Mouse (Mus musculus) neural tube, embryonic 15.5 days (tissue): ENCODE data around the gene Lrig1. TPM values are rescaled to one million over a fixed set of nuclear protein-coding genes. Genes with fewer than 3 reads are reported as not detected.

ENCODE experiments used
- ATAC-seq: fragments of 200-750 bp; cut with Nextera tagmentation; 2 replicates; pipeline ENCODE4 v1.8.0; 2017; ENCODE audit warnings: mild to moderate bottlenecking, moderate TSS enrichment, moderate library complexity; ENCODE audit not compliant: low FRiP score
- H3K27ac ChIP-seq: fragments of 300-500 bp; sonication (generic); replicated peaks from 2 replicates; pipeline ENCODE4 v1.5.1; 2015; ENCODE audit warnings: mild to moderate bottlenecking, inconsistent platforms
- H3K27me3 ChIP-seq: fragments of 300-500 bp; sonication (generic); replicated peaks from 2 replicates; pipeline ENCODE4 v1.6.1; 2015; ENCODE audit warnings: inconsistent platforms
- H3K36me3 ChIP-seq: fragments of 300-500 bp; sonication (generic); 2 replicates; pipeline ENCODE4 v1.6.1; 2015; ENCODE audit warnings: inconsistent platforms
- H3K4me1 ChIP-seq: fragments of 300-500 bp; sonication (generic); 2 replicates; pipeline ENCODE4 v1.6.1; 2015; ENCODE audit warnings: inconsistent platforms
- H3K4me2 ChIP-seq: fragments of 300-500 bp; sonication (generic); 2 replicates; pipeline ENCODE4 v1.6.1; 2015; ENCODE audit warnings: inconsistent platforms, mild to moderate bottlenecking, moderate library complexity
- H3K4me3 ChIP-seq: fragments of 300-500 bp; sonication (generic); replicated peaks from 2 replicates; pipeline ENCODE4 v1.5.1; 2015; ENCODE audit warnings: mild to moderate bottlenecking, inconsistent platforms
- H3K9ac ChIP-seq: fragments of 300-500 bp; sonication (generic); replicated peaks from 2 replicates; pipeline ENCODE4 v1.6.1; 2015; ENCODE audit warnings: mild to moderate bottlenecking, inconsistent platforms
- H3K9me3 ChIP-seq: fragments of 300-500 bp; sonication (generic); replicated peaks from 2 replicates; pipeline ENCODE4 v1.6.1; 2016; ENCODE audit warnings: inconsistent platforms
- WGBS: fragments of 180-500 bp; shearing (Covaris S2); methylation state at CpG from one replicate; pipeline ENCODE4 v1.1.7; 2015; ENCODE audit warnings: mixed read lengths; 5-methylcytosine and 5-hydroxymethylcytosine counted together
- polyA plus RNA-seq: library from polyadenylated mRNA; unstranded; fragments of >200 nt; fragmentation: Nextera tagmentation; extraction: Ambion mirVana; gene quantifications from 2 replicates; pipeline ENCODE4 v1.2.1, GENCODE M21; 2015

Gene Lrig1
- polyA plus RNA-seq, result 14.5 and 15.0 TPM in 2 replicates

DNA sequence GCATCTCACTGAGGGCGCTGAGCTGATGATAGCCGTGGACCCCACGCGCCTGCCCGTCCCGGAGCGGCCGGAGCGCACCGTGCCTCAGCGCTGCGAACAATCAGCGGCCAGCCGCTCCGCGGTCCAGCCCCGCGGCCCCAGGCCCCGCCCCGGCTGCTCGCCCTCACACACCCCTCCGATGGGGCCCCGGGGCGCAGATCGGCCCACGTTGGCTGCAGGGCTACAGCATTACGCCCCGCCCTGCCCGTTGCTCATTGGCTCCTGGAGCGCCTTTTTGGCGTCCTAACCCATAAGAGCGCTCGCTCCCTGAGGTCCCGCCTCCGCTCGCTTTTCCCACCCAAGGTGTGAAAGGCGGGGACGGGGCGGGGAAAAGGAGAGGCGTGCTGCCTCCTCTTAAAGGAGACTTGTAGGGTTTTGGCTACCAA lies at the start of gene Lrig1:
TSS of gene Lrig1 (minus strand) at position 92 of the 425 bp plus-strand sequence.
- 0% methylated on average over 34 of the region's 40 CpGs for WGBS
- peak; percentile 99 for ATAC-seq
- Histone ChIP-seq H3K9ac (peak within 1 kb of the TSS; percentile 84), H3K4me3 (peak within 1 kb of the TSS; percentile 94), H3K4me1 (peaks cover 51% of the 10 kb centered on the region), H3K9me3 (no peaks in the 10 kb centered on the region), H3K27ac (peak within 1 kb of the TSS; percentile 89), H3K4me2 (peak within 1 kb of the TSS; percentile 87), H3K36me3 (no peaks in the 10 kb centered on the region), H3K27me3 (no peaks in the 10 kb centered on the region)

DNA sequence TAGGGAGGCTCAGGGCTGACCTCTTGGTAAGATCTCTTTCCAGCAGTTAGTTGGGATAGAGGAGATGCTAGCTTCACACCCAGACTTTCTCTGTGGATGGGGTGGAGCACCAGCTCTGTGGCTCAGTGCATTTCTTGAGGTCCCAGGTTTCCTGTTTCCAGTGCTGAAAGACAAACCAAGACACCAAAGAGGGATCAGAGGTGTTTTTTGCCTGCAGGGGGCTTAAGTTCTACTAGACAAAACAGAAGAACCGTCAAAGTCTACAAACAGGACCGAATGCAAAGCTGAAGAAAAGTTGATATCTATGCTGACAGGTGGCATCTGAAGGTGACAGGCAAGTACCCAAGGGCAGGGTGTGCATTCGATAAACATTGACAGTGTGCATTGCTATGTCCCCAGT lies 49.7 kb upstream of the Lrig1 start:
- WGBS, result 76% methylated on average over 3 of the region's 3 CpGs
- Histone ChIP-seq H3K36me3 (no peaks in the 10 kb centered on the region), H3K4me2 (no peak overlapping the region), H3K9me3 (no peaks in the 10 kb centered on the region), H3K4me1 (peaks cover 4% of the 10 kb centered on the region; the same call in 1 of the 2 replicates), H3K27me3 (no peaks in the 10 kb centered on the region), H3K9ac (no peak overlapping the region), H3K27ac (no peak overlapping the region), H3K4me3 (no peak overlapping the region)
- ATAC-seq, result no peak

DNA sequence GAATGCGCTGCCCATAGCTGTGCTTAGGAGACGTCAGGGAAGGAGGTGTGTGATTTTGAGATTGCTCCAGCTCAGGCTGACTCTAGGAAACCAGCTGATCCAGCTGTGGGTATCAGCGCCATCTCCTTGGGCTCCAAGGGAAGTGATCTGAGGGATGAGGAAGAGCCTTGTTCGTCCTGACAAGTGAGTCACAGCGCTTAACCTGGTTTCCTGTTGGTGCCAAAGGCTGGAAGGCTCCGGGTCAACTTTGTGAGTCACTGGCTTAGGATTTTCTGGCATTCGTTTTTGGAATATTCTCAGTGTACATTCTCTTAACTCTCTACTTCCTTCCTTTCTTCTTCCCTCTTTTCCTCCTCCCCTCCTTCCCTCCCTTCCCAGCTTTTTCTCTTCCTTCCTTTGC lies 48.4 kb upstream of the Lrig1 start:
- Histone ChIP-seq H3K4me3 (no peak overlapping the region), H3K4me1 (peaks cover 4% of the 10 kb centered on the region; the same call in 1 of the 2 replicates), H3K9me3 (no peaks in the 10 kb centered on the region), H3K4me2 (no peak overlapping the region), H3K27me3 (no peaks in the 10 kb centered on the region), H3K36me3 (no peaks in the 10 kb centered on the region), H3K9ac (no peak overlapping the region), H3K27ac (no peak overlapping the region)
- no peak for ATAC-seq
- WGBS, result 67% methylated on average over 7 of the region's 7 CpGs

DNA sequence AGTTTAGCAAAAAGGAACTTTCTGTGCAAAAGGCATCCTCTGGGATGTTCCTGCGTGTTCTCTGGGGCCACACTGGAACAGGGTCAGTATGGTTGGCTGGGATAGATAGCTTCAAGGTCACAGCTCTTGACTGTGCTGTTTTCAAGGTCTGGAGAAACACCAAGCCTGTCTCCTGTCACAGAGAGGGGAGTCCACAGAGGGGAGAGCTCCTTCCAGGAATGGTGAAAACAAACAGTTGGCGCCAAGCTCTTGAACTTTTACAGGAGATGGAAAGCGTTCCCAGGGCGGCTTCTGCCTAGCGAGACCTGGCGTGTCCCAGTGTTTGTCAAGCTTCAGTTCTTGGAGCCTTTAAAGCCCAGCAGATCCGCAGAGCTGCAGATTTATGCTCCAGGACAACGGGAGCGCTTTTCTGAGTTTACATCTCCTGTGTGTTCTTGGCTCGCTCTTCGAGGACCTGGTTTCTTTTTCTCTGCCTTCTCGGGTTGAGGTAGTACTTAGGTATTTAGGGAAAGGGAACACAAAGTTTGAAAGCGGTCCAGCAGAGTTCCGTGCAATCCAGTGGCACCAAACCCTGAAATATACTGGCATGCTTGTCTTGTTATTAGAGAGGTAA lies 40.3 kb upstream of the Lrig1 start:
- Histone ChIP-seq H3K4me2 (no peak overlapping the region), H3K9me3 (no peaks in the 10 kb centered on the region; the same call in 1 of the 2 replicates), H3K27ac (no peak overlapping the region), H3K9ac (no peak overlapping the region), H3K36me3 (no peaks in the 10 kb centered on the region), H3K4me3 (no peak overlapping the region), H3K27me3 (no peaks in the 10 kb centered on the region), H3K4me1 (no peaks in the 10 kb centered on the region)
- WGBS, result 86% methylated on average over 14 of the region's 14 CpGs
- no peak for ATAC-seq

DNA sequence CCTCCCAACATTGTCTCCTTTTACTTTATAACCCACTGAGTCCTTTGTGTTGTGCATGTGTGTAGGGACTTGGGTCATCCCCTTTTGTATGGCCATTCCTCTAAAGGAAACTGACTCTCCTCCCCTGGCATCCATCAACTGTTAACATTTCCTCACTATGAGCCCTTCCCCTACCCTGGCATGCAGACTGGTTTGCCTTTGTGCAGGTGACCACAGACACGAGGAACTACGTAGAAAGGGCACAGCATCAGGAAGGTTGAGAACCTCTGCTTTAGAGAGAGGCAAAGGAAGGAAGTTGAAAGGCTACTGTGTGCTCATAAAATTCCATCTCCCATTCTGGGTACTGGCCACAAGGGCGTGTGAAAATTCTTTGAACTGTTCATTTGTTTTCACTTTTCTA lies 38.7 kb upstream of the Lrig1 start:
- 62% methylated on average over 3 of the region's 3 CpGs for WGBS
- H3K27ac ChIP-seq, result no peak overlapping the region
- no peak overlapping the region for H3K9ac ChIP-seq
- no peak for ATAC-seq
- no peaks in the 10 kb centered on the region for H3K4me1 ChIP-seq
- no peak overlapping the region for H3K4me3 ChIP-seq
- no peaks in the 10 kb centered on the region; the same call in 1 of the 2 replicates for H3K9me3 ChIP-seq
- H3K27me3 ChIP-seq, result no peaks in the 10 kb centered on the region
- no peak overlapping the region for H3K4me2 ChIP-seq
- no peaks in the 10 kb centered on the region for H3K36me3 ChIP-seq

DNA sequence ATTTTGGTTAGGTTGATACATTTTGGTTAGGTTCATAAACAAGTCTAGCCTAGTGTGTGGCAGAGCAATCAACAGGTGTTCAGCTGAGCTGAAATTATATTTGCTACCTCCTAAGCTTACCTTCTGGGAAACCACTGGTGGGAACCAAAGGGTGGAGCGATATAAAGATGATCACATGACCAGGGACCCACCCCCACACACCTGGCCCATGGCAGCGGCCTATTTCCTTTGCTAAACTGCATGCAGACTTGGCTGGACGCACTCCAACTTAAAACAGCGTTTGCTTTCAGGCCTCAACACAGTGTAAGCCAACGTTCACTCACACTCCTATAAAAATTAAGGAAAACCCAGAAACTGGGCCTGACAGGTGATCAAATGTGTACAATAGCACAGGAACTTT lies 33.9 kb upstream of the Lrig1 start:
- no peak overlapping the region for H3K4me3 ChIP-seq
- H3K4me1 ChIP-seq, result no peaks in the 10 kb centered on the region
- H3K27me3 ChIP-seq, result no peaks in the 10 kb centered on the region
- WGBS, result 89% methylated on average over 5 of the region's 5 CpGs
- ATAC-seq, result no peak
- H3K9ac ChIP-seq, result no peak overlapping the region
- no peak overlapping the region for H3K27ac ChIP-seq
- no peak overlapping the region for H3K4me2 ChIP-seq
- no peaks in the 10 kb centered on the region for H3K36me3 ChIP-seq
- H3K9me3 ChIP-seq, result no peaks in the 10 kb centered on the region; the same call in 1 of the 2 replicates

DNA sequence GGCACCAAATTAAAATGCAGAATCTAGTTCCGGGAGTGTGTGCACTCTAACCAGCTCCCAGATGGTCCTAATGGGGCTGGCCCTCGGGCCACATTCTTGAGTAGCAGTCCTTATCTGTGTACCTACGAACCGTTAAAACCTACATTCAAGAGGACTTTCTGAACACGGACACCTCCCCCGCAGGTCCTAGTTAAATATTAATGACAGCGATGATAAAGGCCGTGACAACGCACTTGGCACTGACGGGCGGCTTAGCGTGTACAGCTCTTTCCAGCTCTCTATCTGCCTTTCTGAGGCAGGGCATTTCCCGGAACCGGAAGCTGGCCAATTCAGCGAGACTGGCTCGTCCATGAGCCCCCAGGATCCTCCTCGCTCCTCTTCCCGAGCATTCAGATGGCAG lies 29.9 kb upstream of the Lrig1 start:
- Histone ChIP-seq H3K27me3 (no peaks in the 10 kb centered on the region), H3K36me3 (no peaks in the 10 kb centered on the region), H3K9me3 (no peaks in the 10 kb centered on the region), H3K4me3 (no peak overlapping the region), H3K4me1 (no peaks in the 10 kb centered on the region), H3K27ac (no peak overlapping the region), H3K9ac (no peak overlapping the region), H3K4me2 (no peak overlapping the region; the same call in 1 of the 2 replicates)
- ATAC-seq, result no peak
- WGBS, result 62% methylated on average over 18 of the region's 18 CpGs

DNA sequence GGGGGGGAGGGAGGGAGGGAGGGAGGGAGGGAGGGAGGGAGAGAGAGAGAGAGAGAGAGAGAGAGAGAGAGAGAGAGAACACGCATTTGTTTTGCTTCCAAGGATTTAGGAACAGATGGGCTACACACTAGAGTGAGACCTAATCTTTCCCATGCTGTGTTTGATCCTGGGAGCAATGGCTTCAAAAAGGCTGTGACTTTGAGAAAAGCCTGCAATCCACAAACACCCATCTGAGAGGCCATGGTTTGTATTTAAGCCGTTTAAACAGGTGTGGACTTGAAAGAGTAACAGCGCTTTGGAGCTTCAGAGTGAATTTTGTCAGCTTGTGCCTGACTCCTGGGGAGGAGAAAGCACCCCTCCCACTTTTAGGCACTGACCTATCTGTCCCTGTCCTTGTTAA lies 29.2 kb upstream of the Lrig1 start:
- no peak for ATAC-seq
- WGBS, result 49% methylated on average over 3 of the region's 3 CpGs

DNA sequence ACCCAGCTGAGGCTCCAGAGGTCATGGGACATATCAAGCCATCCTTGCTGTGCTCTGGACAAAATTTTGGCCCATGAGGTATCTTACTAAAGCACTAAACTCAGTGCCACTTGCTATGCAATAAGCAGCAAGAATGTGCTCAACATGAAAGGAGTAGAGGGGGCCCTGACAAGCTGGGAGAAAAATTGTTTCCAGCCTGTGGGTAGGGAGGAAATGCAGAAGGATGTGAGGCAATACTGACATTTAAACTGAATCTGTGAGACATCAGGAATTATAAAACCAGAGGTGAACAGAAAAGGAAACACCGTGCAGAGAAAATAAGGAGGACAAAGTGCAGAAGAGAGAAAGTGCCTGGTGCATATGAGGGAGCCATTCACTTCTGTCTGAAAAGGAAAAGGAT lies 24.7 kb upstream of the Lrig1 start:
- Histone ChIP-seq H3K9me3 (no peaks in the 10 kb centered on the region), H3K4me3 (no peak overlapping the region), H3K4me2 (no peak overlapping the region), H3K36me3 (no peaks in the 10 kb centered on the region), H3K9ac (no peak overlapping the region), H3K27me3 (no peaks in the 10 kb centered on the region), H3K27ac (no peak overlapping the region), H3K4me1 (no peaks in the 10 kb centered on the region)
- ATAC-seq, result no peak
- WGBS, result 86% methylated on average over 1 of the region's 1 CpGs

More for the DNA sequence above, 29.2 kb upstream of the Lrig1 start:
- Histone ChIP-seq H3K9ac (no peak overlapping the region), H3K4me3 (no peak overlapping the region), H3K9me3 (no peaks in the 10 kb centered on the region), H3K27me3 (no peaks in the 10 kb centered on the region), H3K4me1 (no peaks in the 10 kb centered on the region), H3K27ac (no peak overlapping the region), H3K36me3 (no peaks in the 10 kb centered on the region), H3K4me2 (no peak overlapping the region)

DNA sequence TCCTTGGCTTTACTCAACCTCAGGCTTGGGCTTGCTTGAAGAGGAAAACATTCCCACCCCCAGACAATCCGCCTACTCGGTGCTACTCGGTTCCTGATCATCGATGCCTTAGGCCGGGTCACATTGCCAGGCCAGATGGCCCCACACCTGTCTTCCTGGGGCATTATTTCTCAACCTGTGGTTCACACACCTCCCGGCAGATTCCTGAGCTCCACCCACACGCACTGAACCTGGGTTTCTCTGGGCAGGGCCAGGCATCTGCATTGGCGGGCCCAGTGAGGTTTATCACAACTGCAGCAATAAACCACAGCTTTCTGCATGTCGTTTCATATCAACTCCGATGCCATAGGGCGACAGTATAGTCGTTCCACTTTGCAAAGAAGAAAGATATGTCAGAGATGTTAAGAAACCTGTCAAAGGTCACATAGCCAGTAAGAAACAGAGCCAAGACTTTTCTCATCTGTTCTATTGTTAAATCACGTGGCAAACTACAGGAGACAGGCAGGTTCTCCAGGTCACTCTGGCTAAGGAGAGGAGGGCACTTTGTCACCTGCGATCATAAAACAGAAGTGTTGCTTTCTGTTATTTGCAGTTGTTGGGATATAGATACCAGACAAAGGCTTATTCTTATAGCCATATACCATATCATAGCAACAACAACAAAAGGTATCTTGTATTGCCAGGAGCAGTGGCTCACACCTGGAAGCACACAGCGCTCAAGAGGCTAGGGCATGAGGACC lies 18.8 kb upstream of the Lrig1 start:
- Histone ChIP-seq H3K4me2 (no peak overlapping the region), H3K9ac (no peak overlapping the region), H3K27me3 (no peaks in the 10 kb centered on the region), H3K36me3 (no peaks in the 10 kb centered on the region), H3K27ac (no peak overlapping the region), H3K4me1 (peaks cover 10% of the 10 kb centered on the region), H3K4me3 (no peak overlapping the region), H3K9me3 (no peaks in the 10 kb centered on the region)
- WGBS, result 87% methylated on average over 15 of the region's 15 CpGs
- no peak for ATAC-seq

DNA sequence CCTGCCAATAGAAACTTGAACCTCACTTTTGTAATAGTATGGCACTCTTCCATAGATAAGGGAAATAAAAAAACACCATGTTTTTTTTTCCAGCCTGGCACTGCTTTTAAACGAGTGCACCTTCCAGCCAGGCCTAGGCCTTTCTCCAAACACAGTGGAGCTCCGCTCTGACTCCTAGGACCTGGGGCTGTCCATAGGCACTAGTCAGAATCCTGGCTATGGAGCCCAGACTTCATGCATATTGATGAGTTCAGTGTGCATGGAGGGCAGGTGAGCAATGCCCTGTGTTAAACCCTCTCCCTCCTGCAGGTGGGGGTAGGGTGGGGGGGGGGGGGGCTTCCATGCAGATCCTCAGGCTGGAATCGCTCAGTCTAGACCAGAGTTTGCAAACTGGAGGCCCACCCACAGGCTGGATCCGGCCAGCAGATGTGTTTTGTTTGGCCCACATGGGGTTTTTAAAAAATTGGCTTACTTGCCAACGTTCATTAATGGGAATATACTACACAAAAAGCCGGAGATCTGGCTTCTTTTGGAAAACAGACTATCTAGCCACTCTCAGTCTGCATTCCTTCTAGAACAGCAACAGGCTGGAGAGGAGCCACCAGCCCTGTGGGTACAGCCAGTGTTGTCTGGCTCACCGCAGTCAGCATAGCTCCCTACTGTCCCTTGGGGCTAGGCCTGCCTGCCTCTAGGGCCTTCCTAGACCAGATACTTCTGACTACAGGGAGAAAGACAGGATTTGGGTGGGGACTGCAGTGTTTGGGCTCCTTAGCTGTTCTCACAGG lies 17.9 kb upstream of the Lrig1 start:
- peak; percentile 84 for ATAC-seq
- H3K27ac ChIP-seq, result 0 out of 2 replicates have a peak overlapping the region, but pooled peaks have one; percentile 33

DNA sequence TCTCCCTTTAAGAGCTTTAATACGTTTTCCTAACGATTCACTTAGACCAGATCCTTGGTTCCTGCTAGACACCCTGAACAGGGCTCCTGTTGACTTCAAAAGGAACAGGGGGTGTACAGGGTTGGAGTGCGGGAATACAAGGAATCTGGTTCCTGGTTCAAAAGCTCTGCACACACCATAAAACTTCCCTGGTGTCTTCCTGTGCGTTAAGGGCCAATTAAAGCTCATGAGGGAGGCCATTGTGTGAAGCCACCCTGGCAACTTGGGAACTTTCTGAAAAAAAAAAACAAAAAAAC lies 15.6 kb upstream of the Lrig1 start:
- 4% methylated on average over 4 of the region's 4 CpGs for WGBS
- Histone ChIP-seq H3K4me2 (no peak overlapping the region), H3K9ac (no peak overlapping the region), H3K9me3 (no peaks in the 10 kb centered on the region), H3K36me3 (no peaks in the 10 kb centered on the region), H3K4me3 (no peak overlapping the region), H3K27ac (no peak overlapping the region), H3K4me1 (peaks cover 10% of the 10 kb centered on the region), H3K27me3 (no peaks in the 10 kb centered on the region)
- ATAC-seq, result no peak

More for the DNA sequence above, 17.9 kb upstream of the Lrig1 start:
- Histone ChIP-seq H3K9me3 (no peaks in the 10 kb centered on the region), H3K27me3 (no peaks in the 10 kb centered on the region), H3K9ac (no peak overlapping the region), H3K36me3 (no peaks in the 10 kb centered on the region), H3K4me2 (no peak overlapping the region), H3K4me3 (no peak overlapping the region), H3K4me1 (peaks cover 10% of the 10 kb centered on the region)
- WGBS, result 61% methylated on average over 7 of the region's 7 CpGs
